Mouse (Mus musculus) MEL (cell line): ENCODE data around the gene Tmem102.

Experiments
- CTCF ChIP-seq, 3 experiments: IDR thresholded peaks in 2 of 3; conservative IDR thresholded peaks in 1 of 3; 2 replicates each; pipeline ENCODE4 v1.5.1; 2011 to 2012; ENCODE audit warnings: low read length in 3 of 3, low read depth in 2 of 3, mild to moderate bottlenecking in 2 of 3, improper control_type of control experiment in 1 of 3, inconsistent platforms in 1 of 3, mixed read lengths in 1 of 3, moderate library complexity in 1 of 3; ENCODE audit not compliant: control insufficient read depth in 1 of 3, insufficient read depth in 1 of 3, poor library complexity in 1 of 3, severe bottlenecking in 1 of 3
- HCFC1 ChIP-seq: IDR thresholded peaks from 2 replicates; pipeline ENCODE4 v1.6.1; 2012; ENCODE audit warnings: low read depth, mild to moderate bottlenecking, inconsistent platforms, low read length, improper control_type of control experiment, moderate library complexity
- POLR2AphosphoS2 ChIP-seq: IDR thresholded peaks from 2 replicates; pipeline ENCODE4 v1.6.1; 2011; ENCODE audit warnings: low read length, improper control_type of control experiment
- POLR2AphosphoS5 ChIP-seq: IDR thresholded peaks from 2 replicates; pipeline ENCODE4 v1.6.1; 2012; ENCODE audit warnings: low read depth, borderline replicate concordance, mild to moderate bottlenecking, inconsistent platforms, low read length, moderate library complexity, mixed read lengths
- SIN3A ChIP-seq: IDR thresholded peaks from 2 replicates; pipeline ENCODE4 v1.6.1; 2012; ENCODE audit warnings: low read length, improper control_type of control experiment, inconsistent platforms
- UBTF ChIP-seq: IDR thresholded peaks from 2 replicates; pipeline ENCODE4 v1.6.1; 2012; ENCODE audit warnings: low read depth, mild to moderate bottlenecking, inconsistent platforms, low read length, improper control_type of control experiment, moderate library complexity, borderline replicate concordance; ENCODE audit not compliant: insufficient read depth

GRCm38 (mm10) chr11:69804652-69804940, 828 bp downstream of the Tmem102 start:
- TF ChIP-seq SIN3A = no peak
- TF ChIP-seq HCFC1 = no peak
- no peak for TF ChIP-seq UBTF
- TF ChIP-seq POLR2AphosphoS2 = no peak
- no peak for TF ChIP-seq CTCF (IDR thresholded peaks at IDR 0.05 in 2 of 3, conservative IDR thresholded peaks at IDR 0.05 in 1 of 3; ENCODE audit: control insufficient read depth in 1 of 3, insufficient read depth in 1 of 3, low read depth in 2 of 3, low read length in 3 of 3, poor library complexity in 1 of 3, severe bottlenecking in 1 of 3)
- TF ChIP-seq POLR2AphosphoS5 = no peak
